Mouse (Mus musculus) midbrain, postnatal 0 days (tissue): ENCODE data around the gene Tet3. TPM values are rescaled to one million over a fixed set of nuclear protein-coding genes. Genes with fewer than 3 reads are reported as not detected.

ENCODE experiments used
- ATAC-seq: fragments of 200-750 bp; cut with Nextera tagmentation; 2 replicates; pipeline ENCODE4 v1.8.0; 2017; ENCODE audit warnings: moderate number of reproducible peaks, mild to moderate bottlenecking, moderate TSS enrichment, moderate library complexity; ENCODE audit not compliant: low FRiP score
- DNase-seq: peaks from one replicate; pipeline ENCODE4 v3.0.0-alpha.2; 2015; ENCODE audit warnings: low spot score
- H3K27ac ChIP-seq: fragments of 300-500 bp; sonication (generic); 2 replicates; pipeline ENCODE4 v1.5.1; 2014; ENCODE audit warnings: low read depth, mild to moderate bottlenecking, low read length, mixed read lengths
- H3K27me3 ChIP-seq: fragments of 300-500 bp; sonication (generic); 2 replicates; pipeline ENCODE4 v1.6.1; 2014; ENCODE audit warnings: low read length, control low read depth, mixed read lengths; ENCODE audit not compliant: insufficient read depth
- H3K36me3 ChIP-seq: fragments of 300-500 bp; sonication (generic); 2 replicates; pipeline ENCODE4 v1.6.1; 2014; ENCODE audit warnings: low read length, control low read depth, mixed read lengths; ENCODE audit not compliant: insufficient read depth
- H3K4me1 ChIP-seq: fragments of 300-500 bp; sonication (generic); 2 replicates; pipeline ENCODE4 v1.6.1; 2014; ENCODE audit warnings: mild to moderate bottlenecking, control low read depth, antibody characterized with exemption, low read length, mixed read lengths; ENCODE audit not compliant: insufficient read depth
- H3K4me2 ChIP-seq: fragments of 300-500 bp; sonication (generic); 2 replicates; pipeline ENCODE4 v1.6.1; 2014; ENCODE audit warnings: low read depth, mild to moderate bottlenecking, low read length, mixed read lengths; ENCODE audit not compliant: poor library complexity, severe bottlenecking
- H3K4me3 ChIP-seq: fragments of 300-500 bp; sonication (generic); 2 replicates; pipeline ENCODE4 v1.5.1; 2014; ENCODE audit warnings: low read depth, mild to moderate bottlenecking, low read length, moderate library complexity
- H3K9ac ChIP-seq: fragments of 300-500 bp; sonication (generic); replicated peaks from 2 replicates; pipeline ENCODE4 v1.6.1; 2014; ENCODE audit warnings: mild to moderate bottlenecking, low read length, moderate library complexity, mixed read lengths; ENCODE audit not compliant: poor library complexity, severe bottlenecking
- H3K9me3 ChIP-seq: fragments of 300-500 bp; sonication (generic); 2 replicates; pipeline ENCODE4 v1.6.1; 2016; ENCODE audit warnings: low read length, control low read depth
- CTCF ChIP-seq: IDR thresholded peaks from 2 replicates; pipeline ENCODE4 v1.5.1; 2016; ENCODE audit warnings: antibody characterized with exemption, mild to moderate bottlenecking
- WGBS: fragments of 180-500 bp; shearing (Covaris S2); extraction: QIAGEN DNeasy Blood & Tissue Kit; methylation state at CpG from one replicate; pipeline ENCODE4 v1.1.7; 2014; 5-methylcytosine and 5-hydroxymethylcytosine counted together
- polyA plus RNA-seq: library from polyadenylated mRNA; unstranded; fragments of >200 nt; fragmentation: Nextera tagmentation; extraction: Ambion mirVana; gene quantifications from 2 replicates; pipeline ENCODE4 v1.2.1, GENCODE M21; 2015
- total RNA-seq: library from RNA; depleted of rRNA; stranded (reverse); fragments of >200 nt; gene quantifications from 2 replicates; pipeline ENCODE4 v1.2.3, GENCODE M21; 2014

Tet3 gene
- total and polyA plus RNA-seq, 2 experiments from 2014 or later = 32.0 to 48.5 TPM

GRCm38 (mm10) chr6:83412854-83413401 is 46.0 kb downstream of the Tet3 start:
- WGBS = 25% methylated on average over 5 of the region's 5 CpGs

GRCm38 (mm10) chr6:83412362-83412853 is 46.5 kb downstream of the Tet3 start:
- peaks cover 16% of the 10 kb centered on the region for H3K4me1 ChIP-seq
- ATAC-seq = peak; percentile 41; the same call in 1 of the 2 replicates

More at GRCm38 (mm10) chr6:83412854-83413401, 46.0 kb downstream of the Tet3 start:
- Histone ChIP-seq H3K9ac (0 out of 2 replicates have a peak overlapping the region, but pooled peaks have one; percentile 13), H3K27ac (peak overlapping the region; percentile 47; the same call in 1 of the 2 replicates), H3K4me3 (no peak overlapping the region), H3K27me3 (no peaks in the 10 kb centered on the region), H3K9me3 (no peaks in the 10 kb centered on the region), H3K4me1 (peaks cover 16% of the 10 kb centered on the region), H3K36me3 (no peaks in the 10 kb centered on the region), H3K4me2 (no peak overlapping the region)
- ATAC-seq = peak; percentile 67; the same call in 1 of the 2 replicates
- TF ChIP-seq CTCF = no peak
- peak; percentile 46 for DNase-seq

GRCm38 (mm10) chr6:83411635-83412361 is 47.1 kb downstream of the Tet3 start:
- ATAC-seq (no peak), DNase-seq (no peak)
- H3K27ac ChIP-seq = no peak overlapping the region
- no peaks in the 10 kb centered on the region for H3K27me3 ChIP-seq
- 83% methylated on average over 9 of the region's 9 CpGs for WGBS
- peaks cover 13% of the 10 kb centered on the region for H3K4me1 ChIP-seq
- no peak for TF ChIP-seq CTCF
- H3K9ac ChIP-seq = no peak overlapping the region
- H3K36me3 ChIP-seq = no peaks in the 10 kb centered on the region
- H3K9me3 ChIP-seq = no peaks in the 10 kb centered on the region
- H3K4me2 ChIP-seq = no peak overlapping the region
- no peak overlapping the region for H3K4me3 ChIP-seq

More at GRCm38 (mm10) chr6:83412362-83412853, 46.5 kb downstream of the Tet3 start:
- peak overlapping the region; percentile 47; the same call in 1 of the 2 replicates for H3K27ac ChIP-seq
- TF ChIP-seq CTCF = no peak
- H3K36me3 ChIP-seq = no peaks in the 10 kb centered on the region
- no peaks in the 10 kb centered on the region for H3K9me3 ChIP-seq
- no peak for DNase-seq
- no peaks in the 10 kb centered on the region for H3K27me3 ChIP-seq
- 67% methylated on average over 10 of the region's 10 CpGs for WGBS
- no peak overlapping the region for H3K9ac ChIP-seq
- no peak overlapping the region for H3K4me3 ChIP-seq
- no peak overlapping the region for H3K4me2 ChIP-seq

GRCm38 (mm10) chr6:83410046-83410706 is 48.7 kb downstream of the Tet3 start:
- Histone ChIP-seq H3K27me3 (no peaks in the 10 kb centered on the region), H3K27ac (no peak overlapping the region), H3K9me3 (no peaks in the 10 kb centered on the region), H3K4me1 (peaks cover 13% of the 10 kb centered on the region), H3K4me2 (no peak overlapping the region), H3K9ac (no peak overlapping the region), H3K4me3 (no peak overlapping the region), H3K36me3 (no peaks in the 10 kb centered on the region)
- no peak for TF ChIP-seq CTCF
- ATAC-seq (peak; percentile 45; the same call in 1 of the 2 replicates), DNase-seq (peak; percentile 42)
- WGBS = 54% methylated on average over 9 of the region's 9 CpGs

GRCm38 (mm10) chr6:83408510-83408909 is 50.4 kb downstream of the Tet3 start:
- WGBS = 86% methylated on average over 9 of the region's 9 CpGs
- no peak overlapping the region for H3K9ac ChIP-seq
- peaks cover 13% of the 10 kb centered on the region for H3K4me1 ChIP-seq
- H3K27me3 ChIP-seq = no peaks in the 10 kb centered on the region
- ATAC-seq = no peak
- no peak for DNase-seq
- peaks cover 16% of the 10 kb centered on the region for H3K36me3 ChIP-seq
- H3K27ac ChIP-seq = no peak overlapping the region
- H3K4me2 ChIP-seq = no peak overlapping the region
- TF ChIP-seq CTCF = no peak
- H3K4me3 ChIP-seq = no peak overlapping the region
- H3K9me3 ChIP-seq = no peaks in the 10 kb centered on the region
